Mouse (Mus musculus) c-Kit-positive CD71-positive TER-119-negative erythroid progenitor cells, embryonic 14.5 days (primary cell): ENCODE measurements around the gene Gm28510.
"Not testable (repeated sequence)": the region's sequence is repeated elsewhere in the genome, so short reads cannot be mapped to it uniquely, and the experiment has no call there.

Experiments
- DNase-seq: peaks from one replicate; pipeline ENCODE4 v3.0.0-alpha.2; 2013; ENCODE audit warnings: low read depth

The Gm28510 gene

DNA sequence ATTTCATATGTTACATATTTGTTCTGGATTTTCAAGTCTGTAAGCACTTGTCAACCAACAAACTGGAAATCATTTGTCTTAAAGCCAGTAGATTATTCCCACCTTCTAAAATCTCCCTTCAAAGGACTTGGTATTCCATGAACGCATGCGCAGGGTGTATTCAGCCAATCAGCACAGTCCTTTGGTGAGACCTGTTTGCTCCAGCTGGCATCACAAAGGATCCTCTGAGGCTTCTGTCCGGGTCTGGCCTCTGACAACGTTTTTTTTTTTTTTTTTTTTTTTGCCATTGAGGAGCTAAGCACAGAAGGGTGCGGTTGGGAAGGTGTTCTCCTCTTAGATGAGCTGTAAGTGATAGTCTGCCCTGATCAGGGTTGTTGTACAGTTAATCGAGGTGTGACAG lies at the start of gene Gm28510:
Gene Gm28510, plus strand, starts transcription at position 301 of the 400 bp plus-strand sequence.
- not testable (repeated sequence) for DNase-seq
